Mouse (Mus musculus): Measurements from ENCODE around the gene Cd38. TPM values are rescaled to one million over a fixed set of nuclear protein-coding genes. Genes with fewer than 3 reads are reported as not detected.

The Cd38 gene
- polyA plus RNA-seq, 1 experiment from 2014 or later: 30.2 TPM

DNA sequence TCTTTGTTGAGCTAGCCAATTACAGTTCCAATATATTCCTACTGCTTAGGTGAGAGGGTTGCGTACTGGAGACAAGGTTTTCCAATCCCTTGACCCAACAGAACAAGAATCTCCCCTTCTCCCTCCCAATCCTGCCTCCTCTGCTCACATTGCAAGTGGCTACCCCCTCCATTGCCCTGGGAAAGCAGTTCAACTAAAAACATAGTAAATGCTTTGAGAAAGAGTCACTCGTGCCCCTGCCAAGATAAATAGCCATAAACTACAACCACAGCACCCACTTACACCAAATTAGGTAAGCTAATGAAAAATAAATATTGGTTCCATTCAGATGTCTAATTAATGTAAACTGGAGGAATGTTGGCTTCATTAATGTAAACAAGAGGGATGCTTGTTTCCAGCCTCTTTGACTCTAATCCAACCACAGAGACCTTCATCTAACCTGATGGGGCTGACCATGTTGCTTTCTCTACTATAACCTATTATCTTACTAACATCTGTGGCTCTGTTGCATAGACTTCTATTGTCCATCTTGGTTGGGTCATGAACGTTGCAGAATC, 91.6 kb downstream of the Cd38 start:
- Histone ChIP-seq H3K4me2 (no peak overlapping the region), H3K36me3 (no peaks in the 10 kb centered on the region), H3K4me3 (replicated peaks) (no peak overlapping the region), H3K9me3 (replicated peaks) (no peaks in the 10 kb centered on the region), H3K27me3 (no peaks in the 10 kb centered on the region), H3K9ac (no peak overlapping the region), H3K27ac (no peak overlapping the region), H3K4me1 (no peaks in the 10 kb centered on the region)
- no peak for ATAC-seq (replicated peaks; ENCODE audit: low FRiP score)
- WGBS: 79% methylated on average over 3 of the region's 3 CpGs

DNA sequence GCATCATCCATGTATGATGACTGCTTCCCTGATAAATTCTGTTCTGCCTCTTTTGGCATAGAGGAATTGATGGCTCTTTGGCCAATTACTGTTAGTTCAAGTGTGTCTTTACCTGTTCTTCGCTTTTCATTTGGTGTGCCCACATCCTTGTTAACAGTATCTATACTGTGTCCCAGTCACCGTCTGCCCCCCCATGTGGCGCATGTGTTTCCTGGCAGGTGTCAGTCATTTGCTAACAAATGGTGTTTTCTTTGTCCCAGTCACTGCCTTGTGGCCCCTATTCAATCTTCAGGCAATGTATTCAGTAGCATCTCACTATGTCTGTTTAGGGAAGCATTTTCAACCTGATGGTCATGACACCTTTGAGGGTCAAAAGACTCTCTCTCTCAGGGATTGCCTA, 92.7 kb downstream of the Cd38 start:
- Histone ChIP-seq H3K4me3 (replicated peaks) (no peak overlapping the region), H3K4me2 (no peak overlapping the region), H3K9me3 (replicated peaks) (no peaks in the 10 kb centered on the region), H3K9ac (no peak overlapping the region), H3K27ac (no peak overlapping the region), H3K36me3 (no peaks in the 10 kb centered on the region), H3K4me1 (no peaks in the 10 kb centered on the region), H3K27me3 (no peaks in the 10 kb centered on the region)
- ATAC-seq (replicated peaks; ENCODE audit: low FRiP score): no peak
- 95% methylated on average over 3 of the region's 3 CpGs for WGBS

Other genes with a start within 250 kb of the Cd38 start
- 14.4 and 17.1 TPM in 2 replicates for gene Cc2d2a, start 206.2 kb upstream of the Cd38 start, polyA plus RNA-seq (2015; fragmentation: Nextera tagmentation; extraction: Ambion mirVana)
- gene Bst1, start 49.7 kb upstream of the Cd38 start, polyA plus RNA-seq (2015; fragmentation: Nextera tagmentation; extraction: Ambion mirVana): 0.55 TPM in 1 of 2 replicates, not detected in the other
- gene Fbxl5, start 46.9 kb upstream of the Cd38 start, polyA plus RNA-seq (2015; fragmentation: Nextera tagmentation; extraction: Ambion mirVana): 54.8 and 56.7 TPM in 2 replicates
- 0.40 and 0.83 TPM in 2 replicates for gene Gm7879, start 44.6 kb downstream of the Cd38 start, polyA plus RNA-seq (2015; fragmentation: Nextera tagmentation; extraction: Ambion mirVana)
- 5.1 and 6.6 TPM in 2 replicates for gene Fgfbp1, start 113.2 kb downstream of the Cd38 start, polyA plus RNA-seq (2015; fragmentation: Nextera tagmentation; extraction: Ambion mirVana)
- gene Prom1, start 233.5 kb downstream of the Cd38 start, polyA plus RNA-seq (2015; fragmentation: Nextera tagmentation; extraction: Ambion mirVana): 78.1 and 79.1 TPM in 2 replicates

Measured in kidney, embryonic 15.5 days (tissue).